15 mouse cellular contexts compared by ENCODE assay signal in the genomic region with DNA sequence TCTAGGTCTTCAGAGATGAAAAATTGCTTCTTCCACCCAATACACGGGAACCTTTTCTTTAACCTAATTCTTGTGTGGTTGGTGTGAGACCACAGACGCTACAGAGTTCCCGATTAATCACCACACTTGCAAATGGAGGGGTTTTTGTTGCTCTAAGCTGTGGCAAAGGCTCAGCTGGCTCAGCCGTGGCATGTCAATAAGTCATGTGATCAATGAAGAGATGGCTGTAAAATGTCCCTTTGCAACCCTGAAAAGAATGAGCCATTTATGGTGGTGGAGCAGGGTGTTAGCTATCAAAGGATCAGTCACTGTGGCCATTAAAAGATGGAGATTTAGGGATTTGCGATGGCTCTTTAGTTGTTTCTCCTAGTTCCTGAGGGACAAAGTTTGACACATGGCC.
"Had no signal": no experiment of that assay in that cellular context is flagged by ENCODE, and none has a peak within 500 bp of the region (broad histone marks: within the 10 kb centered on the region; RNA-seq: fewer than 3 reads in every experiment).

No protein-coding gene starts in this region.

- H3K9ac ChIP-seq: limb, embryonic 15.5 days; liver, embryonic 12.5 days; lung, embryonic 15.5 days; midbrain, embryonic 15.5 days; stomach, embryonic 15.5 days had no signal

- H3K9me3 ChIP-seq: limb, embryonic 15.5 days; liver, embryonic 12.5 days; lung, embryonic 15.5 days; megakaryocyte, embryonic 14.5 days; midbrain, embryonic 15.5 days; stomach, embryonic 15.5 days had no signal

- H3K4me2 ChIP-seq: limb, embryonic 15.5 days; liver, embryonic 12.5 days; lung, embryonic 15.5 days; midbrain, embryonic 15.5 days; stomach, embryonic 15.5 days had no signal

- H3K4me1 ChIP-seq: liver, embryonic 12.5 days; lung, embryonic 15.5 days; megakaryocyte, embryonic 14.5 days; midbrain, embryonic 15.5 days; stomach, embryonic 15.5 days had no signal

- ATAC-seq: liver, embryonic 12.5 days; midbrain, embryonic 15.5 days had no signal

- H3K4me3 ChIP-seq: limb, embryonic 15.5 days; liver, embryonic 12.5 days; lung, embryonic 15.5 days; megakaryocyte, embryonic 14.5 days; midbrain, embryonic 15.5 days; stomach, embryonic 15.5 days had no signal

- H3K27ac ChIP-seq: limb, embryonic 15.5 days; liver, embryonic 12.5 days; lung, embryonic 15.5 days; macrophage; midbrain, embryonic 15.5 days; stomach, embryonic 15.5 days had no signal

- H3K36me3 ChIP-seq: limb, embryonic 15.5 days; liver, embryonic 12.5 days; lung, embryonic 15.5 days; midbrain, embryonic 15.5 days; stomach, embryonic 15.5 days had no signal

- DNase-seq: kidney, adult 18-20 months; kidney, postnatal 36 days; layer of hippocampus, adult 9-11 months; layer of hippocampus, postnatal 36 days; lung, postnatal 14 days; right cerebral cortex, postnatal 14 days; thymus, adult 2 months; thymus, postnatal 25 days had no signal

- H3K27me3 ChIP-seq: limb, embryonic 15.5 days; liver, embryonic 12.5 days; lung, embryonic 15.5 days; megakaryocyte, embryonic 14.5 days; midbrain, embryonic 15.5 days; stomach, embryonic 15.5 days had no signal
